Mouse (Mus musculus): ENCODE measurements around the gene Tmem206. TPM values are rescaled to one million over a fixed set of nuclear protein-coding genes. Genes with fewer than 3 reads are reported as not detected.

The Tmem206 gene
- 3.3 and 3.8 TPM in 2 replicates for polyA plus RNA-seq (2012; rRNA removed)

GRCm38 (mm10) chr1:191325726-191326232, at the start of gene Tmem206:
TSS of gene Tmem206 (plus strand) at chr1:191325912.
- peak; percentile 84 for DNase-seq (ENCODE audit: low read depth, low spot score)
- under 1% methylated on average over 41 of the region's 42 CpGs for WGBS

GRCm38 (mm10) chr1:191276181-191276580, 49.5 kb upstream of the Tmem206 start:
- 84% methylated on average over 7 of the region's 7 CpGs for WGBS
- no peak for DNase-seq (ENCODE audit: low read depth, low spot score)

GRCm38 (mm10) chr1:191277549-191278059, 48.1 kb upstream of the Tmem206 start:
- peak; percentile 91 for DNase-seq (ENCODE audit: low read depth, low spot score)
- 9% methylated on average over 14 of the region's 14 CpGs for WGBS

DNA sequence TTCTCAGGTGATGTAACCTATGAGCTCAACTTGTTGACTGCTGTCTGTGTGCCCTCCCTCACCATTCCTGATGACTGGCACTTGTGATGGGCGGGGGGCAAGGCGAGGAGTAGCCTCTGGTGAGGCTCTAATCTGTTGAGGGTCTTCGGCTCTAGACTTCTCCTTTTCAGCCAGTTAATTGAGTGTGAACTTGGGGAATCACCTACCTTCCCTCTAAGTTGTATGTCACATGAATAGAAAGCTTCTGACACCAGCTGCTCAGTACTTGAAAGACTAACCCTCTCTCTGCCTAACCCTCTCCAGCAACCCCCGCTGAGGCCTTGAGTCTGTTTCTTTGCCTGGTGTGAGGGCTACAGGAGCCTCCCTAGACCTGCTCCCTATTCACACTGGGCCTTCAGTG, 47.4 kb upstream of the Tmem206 start:
- DNase-seq (ENCODE audit: low read depth, low spot score): no peak
- 73% methylated on average over 4 of the region's 4 CpGs for WGBS

- WGBS: 42% methylated on average over 7 of the region's 7 CpGs
- DNase-seq (ENCODE audit: low read depth, low spot score): no peak
Observed at GRCm38 (mm10) chr1:191281171-191281570, 44.5 kb upstream of the Tmem206 start.

- 91% methylated on average over 1 of the region's 1 CpGs for WGBS
- no peak for DNase-seq (ENCODE audit: low read depth, low spot score)
Observed at GRCm38 (mm10) chr1:191282319-191282718, 43.4 kb upstream of the Tmem206 start.

- 62% methylated on average over 13 of the region's 13 CpGs for WGBS
- DNase-seq (ENCODE audit: low read depth, low spot score): peak; percentile 70
Observed at GRCm38 (mm10) chr1:191283110-191284040, 42.3 kb upstream of the Tmem206 start.

DNA sequence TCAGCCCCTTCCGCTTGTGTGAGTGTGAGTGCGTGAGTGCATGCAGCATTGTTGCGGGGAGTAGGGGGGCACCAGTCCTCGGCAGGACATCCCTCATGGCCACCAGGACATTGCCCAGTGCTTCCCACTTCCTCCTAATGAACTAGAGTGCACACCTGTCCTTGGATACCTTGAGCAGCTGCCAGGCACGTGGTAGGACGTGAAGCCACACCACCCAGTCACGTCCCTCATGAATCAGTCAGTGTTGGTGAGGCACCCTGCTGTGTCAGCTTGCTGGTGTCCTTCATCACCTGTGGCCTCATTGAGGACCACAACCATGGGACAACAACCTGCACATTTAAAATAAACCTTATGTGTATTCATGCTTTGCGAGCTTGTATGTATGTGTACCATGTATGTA, 41.2 kb upstream of the Tmem206 start:
- DNase-seq (ENCODE audit: low read depth, low spot score): peak; percentile 52
- WGBS: 55% methylated on average over 8 of the region's 8 CpGs

GRCm38 (mm10) chr1:191288762-191289161, 37.0 kb upstream of the Tmem206 start:
- peak; percentile 74 for DNase-seq (ENCODE audit: low read depth, low spot score)
- 45% methylated on average over 8 of the region's 8 CpGs for WGBS

GRCm38 (mm10) chr1:191292348-191292747, 33.4 kb upstream of the Tmem206 start:
- no peak for DNase-seq (ENCODE audit: low read depth, low spot score)
- 68% methylated on average over 5 of the region's 5 CpGs for WGBS

DNA sequence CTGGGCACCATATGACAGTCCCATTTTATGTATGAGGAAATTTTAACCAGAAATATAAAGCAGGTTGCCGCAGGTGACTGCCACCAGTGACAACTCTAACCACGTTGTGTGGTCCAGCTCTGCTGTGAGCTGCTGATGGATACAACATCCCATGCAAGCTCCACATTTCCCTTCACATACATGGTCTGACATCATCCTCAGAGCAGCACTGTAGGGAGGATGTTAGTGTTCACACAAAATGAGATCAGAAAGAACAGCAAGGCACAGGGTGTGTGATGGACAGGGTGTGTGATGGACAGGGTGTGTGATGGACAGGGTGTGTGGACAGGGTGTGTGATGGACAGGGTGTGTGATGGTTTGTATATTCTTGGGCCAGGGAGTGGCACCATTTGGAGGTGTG, 32.7 kb upstream of the Tmem206 start:
- no peak for DNase-seq (ENCODE audit: low read depth, low spot score)
- WGBS: 83% methylated on average over 2 of the region's 2 CpGs

GRCm38 (mm10) chr1:191293996-191294795, 31.5 kb upstream of the Tmem206 start:
- 64% methylated on average over 9 of the region's 9 CpGs for WGBS
- no peak for DNase-seq (ENCODE audit: low read depth, low spot score)

DNA sequence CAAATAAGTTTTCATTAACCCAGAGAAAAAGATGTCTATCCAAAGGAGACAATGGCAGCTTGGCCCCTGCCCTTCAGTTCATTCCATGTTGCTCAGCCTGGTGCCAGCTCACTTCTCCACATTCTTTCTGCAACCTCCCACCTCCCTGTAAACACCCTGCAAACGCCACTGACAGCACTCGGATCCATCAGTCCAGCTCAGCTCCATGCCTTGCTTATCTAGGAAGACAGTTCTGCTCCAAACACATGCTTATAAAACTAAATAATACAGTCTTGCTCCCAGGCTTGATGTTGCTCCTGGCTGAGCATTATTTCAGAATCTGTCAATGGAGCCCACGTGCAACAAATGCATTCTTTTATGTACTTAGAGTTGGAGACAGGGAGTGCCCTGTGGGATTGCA, 29.9 kb upstream of the Tmem206 start:
- 57% methylated on average over 3 of the region's 3 CpGs for WGBS
- DNase-seq (ENCODE audit: low read depth, low spot score): no peak

- WGBS: 69% methylated on average over 5 of the region's 5 CpGs
- DNase-seq (ENCODE audit: low read depth, low spot score): no peak
Observed at GRCm38 (mm10) chr1:191296445-191296844, 29.3 kb upstream of the Tmem206 start.

DNA sequence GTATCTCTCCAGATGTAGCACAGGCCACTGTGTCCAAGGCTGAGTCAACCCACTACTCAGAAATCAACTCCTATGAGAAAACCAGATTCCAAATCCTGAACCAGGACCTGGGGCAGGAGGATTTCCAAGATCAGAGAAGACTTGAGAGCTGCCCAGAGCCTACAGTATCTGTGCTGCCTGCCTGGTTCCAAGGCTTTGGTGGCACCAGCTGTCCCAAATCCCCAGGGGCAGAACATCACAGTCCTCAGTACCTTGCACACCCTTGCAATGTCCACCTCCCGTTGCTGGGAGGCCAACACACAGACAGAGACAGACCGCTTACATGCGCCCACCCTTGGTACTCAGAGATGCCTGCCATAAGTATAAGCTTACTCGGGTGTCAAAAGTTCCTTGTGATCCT, 27.4 kb upstream of the Tmem206 start:
- no peak for DNase-seq (ENCODE audit: low read depth, low spot score)
- 90% methylated on average over 4 of the region's 4 CpGs for WGBS

DNA sequence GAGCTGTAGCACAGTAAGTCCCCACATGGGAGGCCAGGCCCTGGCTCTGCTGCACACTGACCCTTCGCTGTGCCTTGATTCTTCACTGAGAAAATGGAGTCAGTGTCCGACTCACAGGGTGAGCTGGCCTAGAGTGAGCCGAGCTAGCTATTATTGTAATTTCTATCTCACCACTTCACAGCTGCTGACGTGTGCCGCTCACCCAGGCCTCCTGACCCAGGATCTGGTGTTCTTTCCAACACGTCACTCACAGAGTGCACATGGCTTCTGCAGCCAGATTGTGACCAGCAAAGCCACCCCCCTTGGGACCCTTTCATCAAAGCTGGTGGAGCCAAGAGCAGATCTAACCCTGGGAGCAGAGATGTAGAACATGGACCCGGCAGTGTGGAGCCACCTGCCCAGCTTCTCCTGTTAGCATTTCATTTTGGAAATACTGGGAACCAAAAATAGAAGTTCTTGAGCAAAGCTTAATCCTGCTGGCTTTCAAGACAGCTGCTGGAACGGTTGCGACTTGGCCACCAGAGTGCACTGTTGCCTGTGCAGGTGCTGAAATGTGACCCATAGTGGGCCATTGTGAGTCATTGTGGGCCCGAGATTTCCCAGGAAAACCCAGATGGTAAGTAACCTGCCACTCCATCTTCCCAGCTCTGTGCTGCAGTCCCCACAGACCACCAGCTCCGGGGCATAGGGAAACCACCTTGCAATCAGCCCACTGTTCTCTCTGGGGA, 26.3 kb upstream of the Tmem206 start:
- 57% methylated on average over 11 of the region's 11 CpGs for WGBS
- no peak for DNase-seq (ENCODE audit: low read depth, low spot score)

- DNase-seq (ENCODE audit: low read depth, low spot score): no peak
- WGBS: 61% methylated on average over 4 of the region's 4 CpGs
Observed at GRCm38 (mm10) chr1:191301903-191302302, 23.8 kb upstream of the Tmem206 start.

DNA sequence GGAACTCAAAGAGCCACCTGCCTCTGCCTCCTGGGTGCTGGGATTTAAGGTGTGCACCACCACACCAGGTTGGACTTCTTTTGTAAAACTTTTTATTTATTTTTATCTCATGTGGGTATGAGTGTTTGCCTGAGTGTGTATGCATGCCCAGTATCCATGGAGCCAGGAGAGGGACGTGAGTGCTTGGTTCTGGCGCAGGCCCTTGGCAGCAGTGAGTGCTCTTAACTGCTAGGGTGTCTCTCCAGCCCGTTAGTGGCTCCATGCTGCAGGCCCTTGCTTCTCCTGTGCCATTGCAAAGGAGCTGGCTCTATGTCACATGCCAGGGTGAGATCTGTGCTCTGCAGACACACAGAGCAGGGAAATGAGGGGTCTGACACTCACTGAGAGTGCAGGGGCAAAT, 22.0 kb upstream of the Tmem206 start:
- WGBS: 81% methylated on average over 3 of the region's 3 CpGs
- DNase-seq (ENCODE audit: low read depth, low spot score): no peak

- no peak for DNase-seq (ENCODE audit: low read depth, low spot score)
- WGBS: 72% methylated on average over 6 of the region's 6 CpGs
Observed at GRCm38 (mm10) chr1:191304216-191304615, 21.5 kb upstream of the Tmem206 start.

- WGBS: 70% methylated on average over 7 of the region's 7 CpGs
Observed at GRCm38 (mm10) chr1:191305610-191306009, 20.1 kb upstream of the Tmem206 start.

More at GRCm38 (mm10) chr1:191305610-191306009, 20.1 kb upstream of the Tmem206 start:
- DNase-seq (ENCODE audit: low read depth, low spot score): no peak
